Mouse (Mus musculus) urinary bladder, postnatal 0 days (tissue): Measurements from ENCODE around the gene Tcp10a. TPM values are rescaled to one million over a fixed set of nuclear protein-coding genes. Genes with fewer than 3 reads are reported as not detected.

ENCODE experiments used
- polyA plus RNA-seq: library from polyadenylated mRNA; unstranded; fragments of >200 nt; fragmentation: Nextera tagmentation; extraction: Ambion mirVana; gene quantifications from 2 replicates; pipeline ENCODE4 v1.2.1, GENCODE M21; 2015

Gene Tcp10a
- not detected in 2 replicates for polyA plus RNA-seq

DNA sequence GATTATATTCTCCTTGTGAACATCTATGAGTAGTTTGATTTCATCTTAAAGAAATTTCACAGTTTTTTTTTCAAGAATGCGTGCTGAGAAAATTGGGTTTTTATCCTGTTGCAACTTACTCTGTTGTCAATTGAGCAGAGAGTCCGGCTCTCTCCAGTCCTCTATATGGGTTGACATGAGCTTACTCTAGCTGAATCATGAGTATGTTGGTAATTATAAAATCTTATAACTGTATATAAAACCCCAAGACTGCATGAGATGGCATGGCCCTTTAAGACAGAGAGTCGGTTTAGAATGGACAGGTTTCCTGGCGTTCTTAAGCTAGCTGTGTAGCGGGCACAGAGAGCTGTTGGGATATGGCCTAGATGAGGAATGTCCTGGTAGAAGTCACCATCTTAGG lies at the start of gene Tcp10a:
Tcp10a (plus strand) TSS at position 301 of the 400 bp plus-strand sequence.

GRCm38 (mm10) chr17:7352596-7352995 lies 28.1 kb downstream of the Tcp10a start, which contains the start of gene Ttll2:
Ttll2 (minus strand) TSS chr17:7352696.

DNA sequence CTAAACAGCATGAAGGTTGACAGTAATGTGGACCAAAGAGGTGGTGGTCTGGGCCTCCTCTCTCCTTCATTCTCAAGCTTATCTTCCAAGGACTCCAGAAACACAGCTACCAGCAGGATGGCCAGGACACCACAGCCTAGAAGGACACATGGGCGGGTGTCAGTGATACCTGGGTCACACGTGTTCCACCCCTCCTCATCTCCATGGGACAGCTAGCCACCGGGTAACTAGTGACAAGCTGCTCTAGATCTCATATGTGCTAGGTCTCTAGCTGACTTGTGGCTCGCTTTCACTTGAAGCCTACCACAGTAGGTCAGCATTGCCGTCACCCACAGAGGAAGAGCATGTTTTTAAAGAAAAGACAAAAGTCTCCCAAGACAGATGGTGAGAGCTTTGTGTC lies 47.4 kb downstream of the Tcp10a start, which contains the start of gene Gm49630:
Gm49630 (minus strand) TSS at position 101 of the 400 bp plus-strand sequence.

DNA sequence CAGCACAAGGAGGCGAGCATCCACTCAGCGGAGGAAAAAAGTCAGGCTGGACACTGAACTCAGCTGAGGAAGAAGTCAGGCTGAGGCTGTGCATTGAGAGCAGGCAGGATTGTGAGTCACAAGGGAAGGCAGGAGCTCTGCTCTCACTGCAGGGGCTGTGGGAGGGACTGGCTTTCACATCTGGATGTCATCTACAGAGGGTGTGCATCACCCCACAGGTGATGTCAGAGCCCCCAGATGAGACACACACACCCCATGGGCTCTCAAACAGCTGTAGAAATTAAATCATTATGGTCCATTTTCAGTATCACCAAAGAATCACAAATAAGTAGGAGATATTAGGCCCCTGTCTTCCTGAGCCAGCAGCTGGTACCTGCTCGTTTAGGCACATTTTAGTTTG lies 60.9 kb downstream of the Tcp10a start, which contains the start of gene Unc93a2:
Unc93a2 (minus strand) TSS at position 101 of the 400 bp plus-strand sequence.

Other genes starting within 250 kb of the Tcp10a start
- 2.9 and 3.9 TPM in 2 replicates for gene Rps6ka2, start 154.5 kb upstream of the Tcp10a start, polyA plus RNA-seq
- gene Ttll2, start 28.1 kb downstream of the Tcp10a start, polyA plus RNA-seq = not detected in 2 replicates
- gene Gm49630, start 47.3 kb downstream of the Tcp10a start, polyA plus RNA-seq = not detected in 2 replicates
- gene Unc93a2, start 60.8 kb downstream of the Tcp10a start, polyA plus RNA-seq = not detected in 2 replicates